Mouse (Mus musculus): ENCODE measurements around the gene Kdm6b. TPM values are rescaled to one million over a fixed set of nuclear protein-coding genes. Genes with fewer than 3 reads are reported as not detected.

Kdm6b gene
- total and polyA plus RNA-seq, 3 experiments, result 4.8 to 145 (median 111) TPM

GRCm38 (mm10) chr11:69443328-69443727, 29.9 kb upstream of the Kdm6b start:
- no peaks in the 10 kb centered on the region for H3K9me3 ChIP-seq (replicated peaks)
- no peaks in the 10 kb centered on the region for H3K36me3 ChIP-seq (replicated peaks)
- no peak for DNase-seq (ENCODE audit: low spot score)
- ATAC-seq (ENCODE audit: extremely low read depth, insufficient number of reproducible peaks, low FRiP score, poor library complexity, severe bottlenecking), result no peak
- no peak for TF ChIP-seq CTCF (IDR thresholded peaks at IDR 0.05; ENCODE audit: low read depth, low read length)
- TF ChIP-seq GATA1 (IDR thresholded peaks at IDR 0.05; ENCODE audit: borderline replicate concordance, low read length), result no peak
- TF ChIP-seq POLR2AphosphoS5 (IDR thresholded peaks at IDR 0.05; ENCODE audit: insufficient replicate concordance, low read depth, low read length), result no peak
- TF ChIP-seq GATA2 (IDR thresholded peaks at IDR 0.05; ENCODE audit: borderline replicate concordance, low read depth, low read length), result no peak
- no peak for TF ChIP-seq TAL1 (conservative IDR thresholded peaks at IDR 0.05; ENCODE audit: low read depth, low read length)
- H3K4me3 ChIP-seq (ENCODE audit: low read depth, low read length), result no peak overlapping the region
- peaks cover 12% of the 10 kb centered on the region for H3K4me1 ChIP-seq (ENCODE audit: insufficient read depth, low read depth, low read length)
- H3K27me3 ChIP-seq (ENCODE audit: insufficient read depth, low read length), result peaks cover 49% of the 10 kb centered on the region

- H3K27me3 ChIP-seq (ENCODE audit: insufficient read depth, low read length), result peaks cover 68% of the 10 kb centered on the region
- DNase-seq (ENCODE audit: low spot score), result no peak
Observed at GRCm38 (mm10) chr11:69437291-69437690, 23.8 kb upstream of the Kdm6b start.

GRCm38 (mm10) chr11:69433189-69433588, 19.7 kb upstream of the Kdm6b start:
- TF ChIP-seq TAL1 (conservative IDR thresholded peaks at IDR 0.05; ENCODE audit: low read depth, low read length) (no peak), CTCF (IDR thresholded peaks at IDR 0.05; ENCODE audit: low read depth, low read length) (no peak), GATA1 (IDR thresholded peaks at IDR 0.05; ENCODE audit: borderline replicate concordance, low read length) (no peak), POLR2AphosphoS5 (IDR thresholded peaks at IDR 0.05; ENCODE audit: insufficient replicate concordance, low read depth, low read length) (no peak), GATA2 (IDR thresholded peaks at IDR 0.05; ENCODE audit: borderline replicate concordance, low read depth, low read length) (no peak)
- Histone ChIP-seq H3K36me3 (replicated peaks) (no peaks in the 10 kb centered on the region), H3K27me3 (ENCODE audit: insufficient read depth, low read length) (peaks cover 57% of the 10 kb centered on the region), H3K9me3 (replicated peaks) (no peaks in the 10 kb centered on the region), H3K4me1 (ENCODE audit: insufficient read depth, low read depth, low read length) (peaks cover 41% of the 10 kb centered on the region), H3K4me3 (ENCODE audit: low read depth, low read length) (no peak overlapping the region)
- DNase-seq (ENCODE audit: low spot score) (no peak), ATAC-seq (ENCODE audit: extremely low read depth, insufficient number of reproducible peaks, low FRiP score, poor library complexity, severe bottlenecking) (no peak)

More at GRCm38 (mm10) chr11:69437291-69437690, 23.8 kb upstream of the Kdm6b start:
- H3K4me3 ChIP-seq (ENCODE audit: low read depth, low read length), result no peak overlapping the region
- TF ChIP-seq GATA1 (IDR thresholded peaks at IDR 0.05; ENCODE audit: borderline replicate concordance, low read length), result no peak
- no peak for TF ChIP-seq TAL1 (conservative IDR thresholded peaks at IDR 0.05; ENCODE audit: low read depth, low read length)
- no peak for TF ChIP-seq GATA2 (IDR thresholded peaks at IDR 0.05; ENCODE audit: borderline replicate concordance, low read depth, low read length)
- no peak for TF ChIP-seq CTCF (IDR thresholded peaks at IDR 0.05; ENCODE audit: low read depth, low read length)
- no peak for TF ChIP-seq POLR2AphosphoS5 (IDR thresholded peaks at IDR 0.05; ENCODE audit: insufficient replicate concordance, low read depth, low read length)
- no peaks in the 10 kb centered on the region for H3K36me3 ChIP-seq (replicated peaks)
- no peaks in the 10 kb centered on the region for H3K9me3 ChIP-seq (replicated peaks)
- ATAC-seq (ENCODE audit: extremely low read depth, insufficient number of reproducible peaks, low FRiP score, poor library complexity, severe bottlenecking), result no peak
- peaks cover 22% of the 10 kb centered on the region for H3K4me1 ChIP-seq (ENCODE audit: insufficient read depth, low read depth, low read length)

- Histone ChIP-seq H3K9me3 (replicated peaks) (no peaks in the 10 kb centered on the region), H3K27me3 (ENCODE audit: insufficient read depth, low read length) (peaks cover 53% of the 10 kb centered on the region), H3K4me1 (ENCODE audit: insufficient read depth, low read depth, low read length) (peaks cover 40% of the 10 kb centered on the region), H3K4me3 (ENCODE audit: low read depth, low read length) (no peak overlapping the region), H3K36me3 (replicated peaks) (no peaks in the 10 kb centered on the region)
- ATAC-seq (ENCODE audit: extremely low read depth, insufficient number of reproducible peaks, low FRiP score, poor library complexity, severe bottlenecking) (no peak), DNase-seq (ENCODE audit: low spot score) (no peak)
- TF ChIP-seq TAL1 (conservative IDR thresholded peaks at IDR 0.05; ENCODE audit: low read depth, low read length), result no peak
- TF ChIP-seq GATA1 (IDR thresholded peaks at IDR 0.05; ENCODE audit: borderline replicate concordance, low read length), result no peak
- no peak for TF ChIP-seq POLR2AphosphoS5 (IDR thresholded peaks at IDR 0.05; ENCODE audit: insufficient replicate concordance, low read depth, low read length)
- TF ChIP-seq GATA2 (IDR thresholded peaks at IDR 0.05; ENCODE audit: borderline replicate concordance, low read depth, low read length), result no peak
- no peak for TF ChIP-seq CTCF (IDR thresholded peaks at IDR 0.05; ENCODE audit: low read depth, low read length)
Observed at GRCm38 (mm10) chr11:69432640-69432982, 19.1 kb upstream of the Kdm6b start.

- TF ChIP-seq CTCF (IDR thresholded peaks at IDR 0.05; ENCODE audit: low read depth, low read length) (peak; percentile 37), GATA1 (IDR thresholded peaks at IDR 0.05; ENCODE audit: borderline replicate concordance, low read length) (no peak), TAL1 (conservative IDR thresholded peaks at IDR 0.05; ENCODE audit: low read depth, low read length) (no peak), POLR2AphosphoS5 (IDR thresholded peaks at IDR 0.05; ENCODE audit: insufficient replicate concordance, low read depth, low read length) (no peak), GATA2 (IDR thresholded peaks at IDR 0.05; ENCODE audit: borderline replicate concordance, low read depth, low read length) (no peak)
Observed at GRCm38 (mm10) chr11:69431829-69432639, 18.6 kb upstream of the Kdm6b start.

GRCm38 (mm10) chr11:69430631-69431030, 17.2 kb upstream of the Kdm6b start:
- no peak for TF ChIP-seq CTCF (IDR thresholded peaks at IDR 0.05; ENCODE audit: low read depth, low read length)
- TF ChIP-seq TAL1 (conservative IDR thresholded peaks at IDR 0.05; ENCODE audit: low read depth, low read length), result no peak
- TF ChIP-seq GATA2 (IDR thresholded peaks at IDR 0.05; ENCODE audit: borderline replicate concordance, low read depth, low read length), result no peak
- no peak for TF ChIP-seq GATA1 (IDR thresholded peaks at IDR 0.05; ENCODE audit: borderline replicate concordance, low read length)
- TF ChIP-seq POLR2AphosphoS5 (IDR thresholded peaks at IDR 0.05; ENCODE audit: insufficient replicate concordance, low read depth, low read length), result no peak

More at GRCm38 (mm10) chr11:69431829-69432639, 18.6 kb upstream of the Kdm6b start:
- Histone ChIP-seq H3K9me3 (replicated peaks) (no peaks in the 10 kb centered on the region), H3K4me3 (ENCODE audit: low read depth, low read length) (no peak overlapping the region), H3K4me1 (ENCODE audit: insufficient read depth, low read depth, low read length) (peaks cover 40% of the 10 kb centered on the region), H3K36me3 (replicated peaks) (no peaks in the 10 kb centered on the region), H3K27me3 (ENCODE audit: insufficient read depth, low read length) (peaks cover 50% of the 10 kb centered on the region)
- ATAC-seq (ENCODE audit: extremely low read depth, insufficient number of reproducible peaks, low FRiP score, poor library complexity, severe bottlenecking), result 0 out of 2 replicates have a peak, but pooled peaks have one; percentile 22
- peak; percentile 74 for DNase-seq (ENCODE audit: low spot score)

More at GRCm38 (mm10) chr11:69430631-69431030, 17.2 kb upstream of the Kdm6b start:
- H3K36me3 ChIP-seq (replicated peaks), result no peaks in the 10 kb centered on the region
- ATAC-seq (ENCODE audit: extremely low read depth, insufficient number of reproducible peaks, low FRiP score, poor library complexity, severe bottlenecking) (no peak), DNase-seq (ENCODE audit: low spot score) (no peak)
- no peaks in the 10 kb centered on the region for H3K9me3 ChIP-seq (replicated peaks)
- H3K4me3 ChIP-seq (ENCODE audit: low read depth, low read length), result no peak overlapping the region
- peaks cover 36% of the 10 kb centered on the region for H3K27me3 ChIP-seq (ENCODE audit: insufficient read depth, low read length)
- peaks cover 53% of the 10 kb centered on the region for H3K4me1 ChIP-seq (ENCODE audit: insufficient read depth, low read depth, low read length)
